Mouse (Mus musculus): ENCODE measurements at regions not wholly inside any gene's neighbourhood (a gene's known extent, or its start where the extent isn't known, plus 50 kb on each side); places are given as distances from the start of the nearest gene placed in this dataset.
"Not testable (repeated sequence)": the region's sequence is repeated elsewhere in the genome, so short reads cannot be mapped to it uniquely, and the experiment has no call there.

DNA sequence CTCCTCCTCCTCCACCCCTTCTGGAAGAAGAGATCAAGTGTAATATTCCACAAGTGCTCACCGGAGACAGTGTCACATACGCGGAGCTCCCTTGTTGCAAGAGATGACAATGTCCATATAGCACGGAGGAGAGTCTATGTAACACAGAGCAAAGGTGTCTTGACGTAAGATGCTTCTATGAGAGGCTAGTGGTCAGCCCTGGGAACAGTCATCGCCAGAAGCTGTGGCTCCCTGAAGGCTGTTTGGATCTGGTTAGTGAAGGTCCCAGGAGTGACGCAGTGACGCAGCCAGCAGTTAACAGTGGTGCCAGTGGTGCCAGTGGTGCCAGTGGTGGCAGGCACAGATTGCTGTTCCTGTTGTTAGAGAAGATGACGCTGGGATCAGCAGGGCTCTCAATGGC is 66.9 kb downstream of the Twistnb start:
- no peak for DNase-seq
- intact Hi-C loops (cut with DNase I): no loop called here

DNA sequence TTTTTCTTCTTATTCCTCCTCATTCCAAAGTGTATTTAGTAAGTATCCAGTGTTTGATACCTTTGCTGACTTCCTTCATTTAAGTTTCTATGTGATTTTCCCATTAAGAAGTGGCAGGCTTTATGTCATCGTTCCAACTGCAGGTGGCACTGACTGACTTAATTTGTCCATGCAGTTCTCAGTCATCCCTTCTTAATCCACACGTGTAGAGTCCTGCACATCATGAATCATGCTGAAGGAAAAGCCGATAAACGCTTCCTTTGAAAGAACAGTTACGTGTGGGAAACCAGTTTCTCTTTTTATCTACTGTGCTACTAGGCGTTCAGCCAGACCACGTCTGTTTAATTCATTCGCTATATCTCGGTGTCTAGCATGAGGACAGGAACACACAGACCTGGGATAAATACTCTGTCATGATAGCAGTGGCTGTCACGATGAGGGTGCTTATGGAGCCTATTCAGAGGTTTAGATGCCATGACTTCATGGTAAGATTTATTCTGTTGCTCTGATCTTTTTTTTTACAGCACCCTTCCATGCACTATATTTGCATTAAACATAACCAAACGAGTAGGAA is 68.0 kb downstream of the Twistnb start:
- intact Hi-C loops (cut with DNase I): no loop called here
- no peak for DNase-seq

DNA sequence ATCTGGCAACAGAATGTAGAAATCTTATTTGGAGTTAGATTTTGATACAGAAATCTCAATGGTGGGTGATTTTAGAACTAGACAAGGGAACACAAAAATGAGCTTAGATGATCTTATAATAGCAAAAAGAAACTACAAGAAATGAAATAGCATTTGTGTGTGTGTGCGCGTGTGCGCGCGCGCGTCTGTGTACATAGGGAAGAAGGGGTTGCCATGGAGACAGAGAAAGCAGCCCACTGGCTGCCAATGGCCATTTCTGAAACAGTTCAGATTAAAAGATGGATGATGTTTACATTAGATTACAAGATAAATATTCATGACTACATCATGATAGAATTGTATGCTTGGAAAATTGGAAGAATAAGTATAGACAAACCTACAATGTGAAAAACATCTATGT is 112.1 kb downstream of the Twistnb start:
- intact Hi-C loops (cut with DNase I): no loop called here
- DNase-seq: no peak

DNA sequence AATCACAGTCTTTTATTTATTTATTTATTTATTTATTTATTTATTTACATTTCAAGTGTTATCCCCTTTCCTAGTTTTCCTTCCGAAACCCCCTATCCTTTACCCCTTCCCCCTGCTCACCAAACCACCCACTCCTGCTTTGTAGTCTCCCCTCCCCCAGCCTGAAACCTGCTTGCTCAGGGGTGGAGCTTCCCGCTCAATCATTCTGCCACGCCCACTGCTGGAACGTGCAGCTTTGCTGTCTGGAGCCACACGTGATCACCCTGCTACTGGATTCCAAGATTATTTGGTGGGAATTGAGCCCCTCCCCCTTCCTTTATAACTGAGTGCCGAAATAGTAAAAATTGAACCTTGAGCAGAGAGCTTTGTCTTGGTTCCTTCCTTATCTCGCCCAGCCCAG is 122.2 kb downstream of the Twistnb start:
- intact Hi-C loops (cut with DNase I); DNase-seq: not testable (repeated sequence)

DNA sequence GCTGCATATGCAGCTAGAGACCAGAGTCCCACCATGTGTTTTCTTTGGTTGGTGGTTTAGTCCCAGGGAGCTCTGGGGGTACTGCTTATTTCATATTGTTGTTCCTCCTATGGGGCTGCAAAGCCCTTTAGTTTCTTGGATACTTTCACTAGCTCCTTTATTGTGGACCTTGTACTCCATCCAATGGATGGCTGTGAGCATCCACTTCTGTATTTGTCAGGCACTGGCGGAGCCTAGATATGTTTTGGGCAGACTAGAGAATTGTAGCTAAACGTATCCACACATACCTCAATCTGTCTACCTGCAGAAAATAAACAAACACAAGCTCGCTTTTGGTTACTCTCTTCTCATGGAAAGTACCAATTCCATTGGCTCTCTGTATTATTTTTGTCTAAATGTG is 122.8 kb downstream of the Twistnb start:
- intact Hi-C loops (cut with DNase I): no loop called here
- DNase-seq: no peak

DNA sequence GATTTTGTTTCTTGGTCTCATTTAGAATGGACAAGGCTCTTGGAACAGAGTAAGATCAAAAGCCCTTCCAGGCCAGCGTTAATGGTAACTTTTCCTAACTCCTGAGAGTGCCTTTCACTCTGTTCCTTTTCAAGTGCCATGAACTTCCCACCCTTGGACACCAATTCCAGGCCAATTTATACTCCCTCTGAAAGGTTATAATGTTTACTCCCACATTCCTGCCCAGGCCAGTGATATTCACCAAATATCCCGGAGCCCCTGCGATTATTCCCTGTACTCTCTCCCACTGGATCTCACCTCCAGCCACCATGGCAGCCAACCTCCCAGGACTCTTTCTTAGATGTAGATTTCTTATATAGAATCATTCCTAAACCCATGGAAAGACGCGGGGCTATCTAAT is 123.2 kb downstream of the Twistnb start:
- no peak for DNase-seq
- intact Hi-C loops (cut with DNase I): no loop called here

DNA sequence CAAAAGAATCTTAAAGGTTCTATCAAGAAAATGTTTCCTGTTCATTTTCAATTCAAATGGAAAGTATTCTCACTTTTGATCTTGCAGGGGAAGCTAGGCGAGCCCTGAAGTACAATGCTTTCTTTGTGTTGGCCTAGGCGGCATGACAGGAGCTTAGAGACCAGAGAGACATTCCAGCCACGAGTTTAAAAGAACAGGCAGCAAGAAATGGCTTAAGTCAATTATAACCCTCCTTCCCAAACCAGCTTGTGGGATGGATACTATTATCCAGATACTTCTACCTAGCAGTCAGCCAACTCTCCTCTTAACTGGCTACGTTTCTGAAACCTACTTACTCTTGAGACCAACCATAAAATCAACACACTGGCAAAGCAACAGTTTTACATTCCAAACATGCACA is 124.3 kb downstream of the Twistnb start:
- intact Hi-C loops (cut with DNase I): no loop called here
- DNase-seq: no peak

DNA sequence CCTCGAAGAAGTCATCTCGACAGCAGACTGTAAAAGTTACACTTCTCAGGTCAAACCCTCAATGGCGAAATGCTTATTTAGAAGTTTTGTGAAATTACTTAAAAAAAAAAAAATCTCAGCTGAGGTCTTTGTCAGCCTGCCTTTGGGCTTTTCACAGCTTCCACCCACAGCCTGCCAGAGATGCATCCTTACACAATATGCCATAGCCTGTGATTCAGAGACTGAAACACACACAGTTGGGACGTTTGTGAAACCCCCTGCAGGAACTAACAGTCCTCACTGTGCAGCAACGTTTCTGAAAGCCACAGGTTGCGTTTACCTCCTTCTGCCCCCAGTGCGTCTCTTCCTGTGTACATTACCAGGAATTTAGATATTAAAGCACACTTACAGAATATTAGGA is 131.7 kb downstream of the Twistnb start:
- DNase-seq: no peak
- intact Hi-C loops (cut with DNase I): no loop called here

DNA sequence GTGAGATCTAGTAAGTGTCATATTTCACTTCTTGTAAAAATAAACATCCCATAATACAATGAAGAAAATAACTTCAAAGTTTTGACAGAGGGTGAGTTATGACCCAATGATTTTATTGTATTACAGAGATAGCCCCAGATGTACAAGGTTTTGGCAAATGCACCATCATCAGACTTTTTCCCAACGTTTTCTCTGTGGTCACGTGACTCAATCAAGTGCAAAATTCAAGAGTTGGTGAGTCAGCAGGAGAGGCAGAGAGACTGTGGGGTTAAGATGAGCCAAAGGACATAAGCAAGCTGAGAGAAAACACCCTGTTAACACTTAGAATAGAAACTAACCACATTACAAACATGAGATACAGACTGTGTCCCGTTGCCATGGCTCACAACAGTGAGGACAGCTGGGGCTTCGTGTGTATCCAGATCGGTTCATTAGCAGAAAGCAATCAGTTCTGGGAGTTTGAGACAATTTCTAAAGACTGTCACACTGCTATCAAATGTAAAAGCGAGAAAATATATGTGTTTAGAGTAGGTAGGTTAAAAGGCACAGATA is 148.5 kb downstream of the Twistnb start:
- no peak for DNase-seq

DNA sequence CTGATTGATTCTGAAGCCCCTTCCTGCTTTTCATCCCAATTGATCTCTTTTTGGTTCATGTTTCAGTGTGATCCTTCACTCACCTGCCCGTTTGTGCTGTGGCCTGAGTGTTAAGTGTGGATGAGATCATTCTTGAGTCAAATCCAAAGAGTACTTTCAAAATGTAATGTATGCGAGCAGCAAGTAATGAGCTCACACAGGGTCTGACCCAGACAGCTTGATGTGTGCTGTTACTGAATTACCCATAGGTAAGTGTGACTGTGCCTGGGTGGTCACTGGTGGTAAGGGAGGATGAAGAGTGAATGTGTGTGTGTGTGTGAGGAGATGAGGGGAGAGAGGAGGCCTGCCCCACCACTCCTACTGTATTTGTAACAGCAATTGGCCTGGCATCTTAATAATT is 151.4 kb downstream of the Twistnb start:
- intact Hi-C loops (cut with DNase I): no loop called here
- DNase-seq: no peak

More for the DNA sequence above, 148.5 kb downstream of the Twistnb start:
- intact Hi-C loops (cut with DNase I): no loop called here

DNA sequence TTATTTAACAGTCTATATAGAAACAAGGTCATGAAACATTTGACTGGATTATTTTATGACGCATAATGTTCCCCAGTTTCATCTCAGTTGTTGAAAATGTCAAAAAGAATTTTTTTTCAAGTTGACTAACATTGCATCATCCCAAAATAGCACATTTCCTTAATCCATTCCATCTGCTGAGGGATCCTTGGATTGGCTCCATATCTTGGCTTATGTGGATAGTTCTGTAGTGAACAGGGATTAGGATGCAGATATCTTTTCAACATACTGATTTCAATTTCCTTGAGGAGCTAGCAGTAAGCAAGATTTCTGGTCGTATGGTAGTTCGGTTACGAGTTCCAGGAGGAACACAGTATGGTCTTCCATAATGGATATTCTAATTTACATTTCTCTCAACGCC is 161.6 kb downstream of the Twistnb start:
- intact Hi-C loops (cut with DNase I): no loop called here
- DNase-seq: no peak

DNA sequence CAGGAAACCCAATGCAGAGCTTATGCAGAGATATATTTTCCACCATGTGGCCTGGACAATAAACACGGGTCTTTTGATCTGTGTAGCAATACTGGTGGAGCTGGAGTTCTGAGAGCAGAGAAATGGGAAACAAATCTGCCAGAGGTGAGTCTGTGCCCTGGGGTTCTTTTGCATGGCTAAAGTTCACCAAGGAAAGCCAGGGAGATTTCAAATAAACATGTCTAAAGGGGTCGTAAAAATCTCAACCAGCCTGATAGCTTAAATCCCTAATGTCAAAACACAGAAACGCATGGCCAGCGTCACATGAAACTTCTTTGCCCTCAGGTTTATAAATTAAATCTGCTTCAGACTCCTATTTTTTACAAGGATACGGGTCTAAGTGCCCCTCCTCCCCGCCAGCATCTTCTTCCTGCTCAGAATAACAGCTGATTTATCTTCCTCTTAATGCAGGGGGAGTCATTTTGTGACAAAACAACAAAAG is 163.0 kb downstream of the Twistnb start:
- DNase-seq: no peak
- intact Hi-C loops (cut with DNase I): no loop called here

DNA sequence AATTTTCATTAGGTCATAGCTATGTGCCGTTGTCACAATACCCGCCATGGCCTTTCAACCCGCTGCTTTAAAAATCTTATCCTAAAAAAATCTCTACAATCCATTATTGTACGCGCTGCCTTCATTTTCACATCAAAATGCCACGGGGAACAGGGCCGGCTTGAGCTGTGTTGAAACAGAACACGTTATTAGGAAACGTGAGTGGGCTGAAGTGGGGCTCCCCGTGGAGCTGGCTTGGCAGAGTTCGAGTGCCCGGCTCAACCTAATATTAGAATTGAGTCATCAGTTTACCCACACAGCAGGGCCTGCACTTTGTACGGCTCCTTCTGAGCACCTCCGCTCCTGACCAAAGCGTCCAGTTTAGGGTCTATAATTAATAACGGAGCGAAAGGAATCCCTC is 163.5 kb downstream of the Twistnb start:
- intact Hi-C loops (cut with DNase I): no loop called here
- DNase-seq: no peak

DNA sequence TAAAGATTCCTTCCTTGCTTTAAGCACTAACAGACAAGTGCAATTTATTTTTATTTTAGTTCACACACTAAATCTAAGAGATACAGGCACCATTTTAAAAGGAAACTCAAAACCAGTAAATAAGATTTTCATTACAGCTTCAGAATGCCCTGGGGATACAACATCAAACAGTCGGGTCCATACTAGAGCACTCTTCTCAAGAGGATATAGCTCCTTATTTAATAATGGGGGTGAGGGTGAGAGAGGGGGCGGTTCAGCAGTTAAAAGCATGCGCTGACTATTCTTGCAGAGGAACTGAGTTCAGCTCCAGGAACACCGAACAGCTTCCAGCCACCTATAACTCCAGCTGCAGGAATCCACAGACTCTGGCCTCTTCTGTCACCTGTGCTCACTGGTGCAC is 164.2 kb downstream of the Twistnb start:
- no peak for DNase-seq
- intact Hi-C loops (cut with DNase I): no loop called here

DNA sequence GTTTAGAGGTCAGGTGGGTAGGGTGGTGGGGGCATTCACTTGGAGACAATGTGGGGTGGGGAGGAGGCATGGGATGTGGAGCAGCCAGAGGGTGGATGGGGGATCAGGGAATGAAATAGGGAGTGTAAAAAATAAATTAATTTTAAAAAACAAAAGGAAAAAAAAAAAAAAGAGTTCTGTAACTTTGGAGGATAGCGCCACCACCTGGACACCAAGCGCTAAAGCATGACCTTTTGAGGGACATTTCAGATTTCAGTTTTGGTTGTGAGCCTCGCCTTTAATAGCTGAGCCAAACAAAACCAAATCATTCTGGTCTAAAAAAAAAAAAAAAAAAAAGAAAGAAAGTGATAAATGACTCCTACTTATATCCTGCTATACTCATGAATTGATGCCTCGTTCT is 176.0 kb downstream of the Twistnb start:
- DNase-seq: no peak
- intact Hi-C loops (cut with DNase I): no loop called here

DNA sequence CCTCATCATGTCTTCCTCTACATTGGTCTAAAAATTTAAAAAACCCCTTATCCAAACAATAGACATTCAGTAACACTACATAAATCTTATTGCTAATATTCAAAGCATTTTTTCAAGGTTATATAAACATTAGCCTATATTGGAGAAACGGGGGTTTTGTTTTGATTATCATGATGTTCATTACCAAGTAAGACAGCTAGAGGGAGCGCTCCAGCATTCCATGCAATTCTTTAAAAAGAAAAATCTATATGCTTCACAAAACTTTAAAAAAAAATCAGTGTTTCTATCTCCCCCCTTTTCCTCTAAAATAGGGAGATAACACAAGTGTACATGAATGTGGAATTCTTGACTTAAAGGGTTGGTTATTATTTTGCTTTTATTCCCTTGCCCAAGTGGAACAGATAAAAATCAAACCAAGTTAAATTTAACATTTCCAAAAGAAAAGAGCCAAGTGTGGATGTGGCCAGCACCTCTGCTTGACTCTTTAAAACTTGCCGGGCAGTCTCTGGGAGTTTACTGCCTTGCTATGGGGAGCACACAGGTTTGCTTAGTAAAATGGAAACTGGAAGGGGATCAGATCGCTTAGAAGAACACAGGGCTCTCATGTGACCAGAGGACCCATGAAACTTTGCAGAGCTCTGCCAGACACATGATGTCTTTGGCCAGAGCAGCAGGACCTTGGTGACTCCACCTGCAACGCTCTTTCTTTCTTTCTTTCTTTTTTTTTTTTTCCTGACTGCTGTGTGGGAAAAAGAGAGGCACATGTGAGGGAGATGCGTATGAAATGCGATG is 178.6 kb downstream of the Twistnb start:
- intact Hi-C loops (cut with DNase I): no loop called here
- no peak for DNase-seq

DNA sequence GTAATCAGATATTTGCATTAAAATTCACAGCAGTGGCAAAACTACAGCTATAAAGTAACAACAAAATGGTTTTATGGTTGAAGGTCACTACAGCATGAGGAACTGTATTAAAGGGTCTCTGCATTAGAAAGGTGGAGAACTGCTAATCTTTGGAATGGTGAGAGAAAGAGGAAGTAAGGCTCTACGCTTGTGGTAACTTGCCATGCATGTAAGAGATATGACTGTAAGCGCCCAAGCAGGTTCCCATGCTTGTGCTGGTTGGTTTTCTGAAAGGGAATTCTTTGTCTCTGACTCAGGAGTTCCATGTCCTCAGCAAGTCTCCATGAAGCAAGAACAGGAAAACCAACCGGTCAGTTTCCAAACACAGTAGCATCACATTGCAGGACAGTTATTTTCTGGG is 182.9 kb downstream of the Twistnb start:
- intact Hi-C loops (cut with DNase I): no loop called here
- no peak for DNase-seq

DNA sequence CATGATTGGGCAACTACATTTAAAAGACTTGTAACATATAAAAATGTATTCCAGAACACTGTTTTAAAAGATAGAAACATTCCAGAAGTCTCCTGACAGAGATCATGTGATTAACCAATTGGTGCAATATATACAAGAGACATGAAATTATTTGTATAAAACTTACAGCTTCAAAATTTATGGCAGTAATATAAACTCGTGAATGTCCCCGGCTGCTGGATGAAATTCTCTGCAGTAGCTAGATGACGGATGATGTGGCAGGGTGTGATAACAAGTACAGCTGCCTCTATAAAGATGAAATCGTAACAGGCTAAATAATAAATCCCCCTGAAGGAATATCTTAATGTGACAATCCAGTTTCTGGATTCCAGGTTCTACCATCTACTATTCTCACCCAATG is 191.0 kb downstream of the Twistnb start:
- intact Hi-C loops (cut with DNase I): no loop called here
- no peak for DNase-seq

DNA sequence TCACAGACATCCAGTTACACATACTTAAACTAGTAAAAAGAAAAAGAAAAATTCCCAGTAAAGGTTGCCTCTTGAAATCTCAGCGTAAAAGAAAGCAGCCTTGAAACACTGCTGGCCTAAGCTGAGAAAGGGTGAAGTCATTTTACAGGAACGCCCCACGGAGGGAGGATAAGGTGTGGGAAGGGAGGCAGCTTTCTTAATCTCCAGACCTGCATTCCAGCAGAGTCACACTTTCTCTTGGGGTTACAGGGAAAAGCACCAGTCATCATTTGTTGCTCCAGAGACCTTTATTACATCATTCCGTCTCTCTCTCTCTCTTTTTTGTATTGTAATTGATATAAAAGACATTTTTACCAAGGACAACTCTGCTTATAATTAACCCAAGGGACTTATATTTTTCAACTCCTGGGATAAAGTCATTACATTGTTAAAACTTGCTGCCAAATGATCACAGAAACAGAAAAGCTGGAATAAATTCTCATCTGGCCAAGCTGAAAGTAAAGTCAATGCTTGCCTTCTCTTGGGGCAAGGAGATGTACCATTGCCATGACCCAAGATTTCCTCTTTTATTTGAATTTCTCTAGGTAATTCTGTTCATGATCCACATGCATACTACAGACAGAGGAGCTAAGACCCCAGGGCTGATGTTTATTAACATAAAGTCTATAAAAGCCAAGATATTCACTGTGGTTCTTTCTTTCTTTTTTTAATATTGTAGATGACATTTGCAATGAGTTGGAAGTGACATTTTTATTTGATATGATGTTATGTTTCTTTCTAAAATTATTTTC is 196.9 kb downstream of the Twistnb start:
- intact Hi-C loops (cut with DNase I): no loop called here
- DNase-seq: no peak

DNA sequence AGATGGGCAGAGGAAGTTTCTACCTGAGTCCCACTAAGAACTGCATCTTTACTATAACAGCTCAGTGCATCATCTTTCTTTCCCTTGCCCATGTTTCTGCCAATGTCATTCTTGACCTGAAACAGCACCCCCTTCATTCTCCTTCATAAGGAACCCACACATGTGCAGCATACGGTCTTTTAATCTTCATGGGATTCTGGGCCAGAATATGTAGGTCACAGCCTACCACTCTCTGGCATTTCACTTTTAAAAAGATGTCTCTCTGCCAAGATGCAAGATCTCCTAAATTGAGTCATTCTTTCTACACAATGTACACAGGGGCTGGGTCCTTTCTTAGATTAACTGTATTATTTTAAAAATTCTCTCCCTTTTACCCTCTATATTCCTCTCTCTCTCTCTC is 223.2 kb downstream of the Twistnb start:
- DNase-seq: no peak
- intact Hi-C loops (cut with DNase I): no loop called here

DNA sequence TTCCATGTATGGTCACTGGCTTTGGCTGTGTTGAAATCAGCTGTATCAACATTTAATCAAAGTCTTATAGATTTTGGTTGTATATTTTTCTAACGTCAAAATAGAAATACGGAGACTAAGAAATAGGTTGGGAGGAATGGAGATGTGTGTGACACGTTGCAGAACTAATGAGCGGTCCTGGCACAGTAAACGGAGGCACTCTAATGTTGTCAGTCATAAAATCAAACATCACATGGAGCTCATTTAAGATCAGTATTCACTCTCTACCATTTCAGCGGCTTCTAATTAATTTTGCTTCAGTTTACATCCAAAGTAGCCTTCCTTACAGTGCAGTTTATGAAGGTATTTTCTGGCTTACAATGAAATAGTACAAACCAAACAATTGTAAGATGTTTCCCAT is 246.1 kb downstream of the Twistnb start:
- intact Hi-C loops (cut with DNase I): no loop called here
- DNase-seq: no peak
